Mouse (Mus musculus): ENCODE measurements at regions not wholly inside any gene's neighbourhood (a gene's known extent, or its start where the extent isn't known, plus 50 kb on each side); places are given as distances from the start of the nearest gene placed in this dataset.

DNA sequence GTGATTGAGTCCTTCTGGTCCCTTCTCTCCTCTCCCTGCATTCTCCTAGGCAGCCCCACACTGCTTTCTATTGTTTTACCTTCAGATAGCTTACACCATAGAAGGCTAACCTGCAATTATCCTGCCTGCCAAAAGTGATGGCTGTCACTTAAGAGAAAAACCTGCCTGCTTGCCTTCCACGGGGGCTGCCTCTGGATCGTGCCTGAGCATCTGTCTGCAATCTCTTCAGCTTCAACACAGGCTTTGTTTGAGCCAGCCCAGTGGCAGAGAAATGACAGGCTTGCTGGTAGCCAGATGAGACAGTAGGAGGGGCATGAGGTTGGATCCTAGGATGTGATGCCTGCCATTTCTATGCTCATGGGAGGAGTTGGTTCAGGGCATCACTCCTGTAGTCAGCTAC is 345.2 kb upstream of the Tshz3 start:
- Histone ChIP-seq H3K27ac (no peak overlapping the region), H3K4me3 (no peak overlapping the region)
- intact Hi-C loops (cut with DNase I) = no loop called here
- no peak for DNase-seq
- TF ChIP-seq CTCF (IDR thresholded peaks at IDR 0.05) = no peak

DNA sequence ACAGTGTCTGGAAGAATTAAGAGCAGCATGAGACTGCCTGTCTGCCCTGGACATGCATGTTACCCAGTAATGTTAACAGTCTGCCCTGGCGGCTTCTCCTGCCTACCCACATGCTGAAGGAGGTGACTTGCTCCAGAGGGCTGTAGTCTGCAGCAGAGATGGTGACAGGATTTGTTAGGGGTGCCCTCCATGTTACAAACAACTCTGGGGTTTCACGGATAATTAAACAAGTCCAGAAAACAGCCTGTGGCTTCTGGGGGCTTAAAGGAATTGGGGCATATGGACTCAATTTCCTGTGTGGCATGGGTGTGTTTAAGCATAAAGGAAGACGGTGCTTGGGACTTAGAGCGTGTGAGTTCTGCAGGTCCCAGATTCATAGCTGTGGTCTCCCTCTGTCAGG is 347.3 kb upstream of the Tshz3 start:
- DNase-seq = no peak
- no peak overlapping the region for H3K27ac ChIP-seq
- intact Hi-C loops (cut with DNase I) = no loop called here
- TF ChIP-seq CTCF (IDR thresholded peaks at IDR 0.05) = no peak
- no peak overlapping the region for H3K4me3 ChIP-seq

DNA sequence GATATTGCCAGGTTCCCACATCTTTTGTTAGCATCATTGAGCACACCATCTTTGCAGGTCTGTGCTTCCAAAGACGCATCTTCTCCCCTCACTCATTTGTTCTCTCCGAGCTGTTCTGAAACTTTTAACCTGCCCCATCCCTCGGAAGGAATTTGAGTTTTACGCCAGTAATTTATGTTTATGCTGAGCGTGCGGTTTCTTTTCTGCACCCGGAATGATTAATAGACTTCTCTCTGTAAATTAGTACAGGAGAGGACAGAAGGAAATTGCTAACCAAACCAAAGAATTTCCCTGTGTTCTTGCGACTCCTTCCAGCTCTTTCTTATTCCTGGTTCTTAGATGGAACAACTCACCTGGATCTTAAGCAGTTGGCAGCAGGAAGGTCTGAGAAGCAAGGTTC is 349.7 kb upstream of the Tshz3 start:
- intact Hi-C loops (cut with DNase I) = no loop called here
- no peak overlapping the region for H3K4me3 ChIP-seq
- no peak overlapping the region for H3K27ac ChIP-seq
- TF ChIP-seq CTCF (IDR thresholded peaks at IDR 0.05) = no peak
- DNase-seq = no peak

DNA sequence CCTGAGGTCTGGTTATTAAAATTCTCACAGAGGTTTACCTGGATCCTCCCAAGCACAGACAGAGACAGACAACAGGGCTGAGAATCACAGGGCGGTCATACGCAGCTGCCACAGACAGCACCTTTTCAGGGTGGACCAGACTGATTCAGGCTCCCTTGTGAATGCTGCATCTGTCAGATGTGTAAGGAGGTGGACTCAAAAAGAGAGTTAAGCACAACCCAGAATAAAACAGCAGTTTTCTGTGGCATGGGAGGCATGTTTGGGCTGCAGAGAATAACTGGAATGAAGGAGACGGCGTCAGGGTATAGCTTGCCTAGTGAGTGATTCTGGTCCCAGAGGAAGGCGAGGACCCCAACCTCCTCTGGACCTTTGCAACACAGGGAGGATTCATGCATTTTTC is 363.1 kb upstream of the Tshz3 start:
- intact Hi-C loops (cut with DNase I) = no loop called here
- no peak overlapping the region for H3K4me3 ChIP-seq
- DNase-seq = no peak
- TF ChIP-seq CTCF (IDR thresholded peaks at IDR 0.05) = no peak
- H3K27ac ChIP-seq = no peak overlapping the region

DNA sequence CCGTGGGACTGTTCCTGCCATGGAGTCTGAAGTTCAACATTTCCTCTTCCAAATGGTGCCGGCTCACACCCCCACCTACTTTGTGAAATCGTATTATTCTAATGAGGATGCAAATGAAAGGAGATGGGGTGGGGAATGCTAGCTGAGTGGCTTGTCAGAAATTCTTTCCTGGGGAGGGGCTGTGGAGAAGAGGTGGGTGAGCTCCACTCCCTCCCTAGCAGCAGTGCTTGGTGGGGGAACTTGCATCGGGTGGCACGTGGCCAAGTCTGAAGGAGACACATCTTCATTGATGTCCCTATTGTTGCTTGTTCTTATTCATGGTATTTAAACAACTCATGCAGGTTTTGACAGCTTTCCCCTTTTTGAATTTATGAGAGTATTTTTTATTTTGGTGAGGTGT is 363.8 kb upstream of the Tshz3 start:
- no peak for TF ChIP-seq CTCF (IDR thresholded peaks at IDR 0.05)
- intact Hi-C loops (cut with DNase I) = no loop called here

DNA sequence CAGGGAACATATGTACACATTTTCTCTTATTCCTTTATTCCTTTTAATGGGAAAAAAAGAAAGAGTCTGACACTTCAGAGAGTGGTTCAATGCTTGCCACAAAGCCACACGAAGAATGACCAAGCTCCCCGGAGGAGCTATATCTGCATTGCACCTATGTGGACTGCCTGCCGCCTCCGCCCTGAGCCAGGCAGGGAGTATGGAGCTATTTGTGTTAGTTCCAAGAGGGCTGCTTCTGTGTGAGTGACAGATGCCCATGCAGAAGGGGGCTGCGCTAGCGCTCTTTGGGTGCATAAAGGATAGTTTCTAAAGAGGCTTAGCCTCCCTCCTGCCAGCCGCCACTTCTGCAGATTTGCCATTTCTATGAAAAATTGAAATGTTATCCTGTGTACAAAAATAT is 365.3 kb upstream of the Tshz3 start:
- no peak for DNase-seq
- Histone ChIP-seq H3K27ac (no peak overlapping the region), H3K4me3 (no peak overlapping the region)
- intact Hi-C loops (cut with DNase I) = no loop called here
- TF ChIP-seq CTCF (IDR thresholded peaks at IDR 0.05) = no peak

More for the DNA sequence above, 363.8 kb upstream of the Tshz3 start:
- DNase-seq = no peak
- Histone ChIP-seq H3K4me3 (no peak overlapping the region), H3K27ac (no peak overlapping the region)

DNA sequence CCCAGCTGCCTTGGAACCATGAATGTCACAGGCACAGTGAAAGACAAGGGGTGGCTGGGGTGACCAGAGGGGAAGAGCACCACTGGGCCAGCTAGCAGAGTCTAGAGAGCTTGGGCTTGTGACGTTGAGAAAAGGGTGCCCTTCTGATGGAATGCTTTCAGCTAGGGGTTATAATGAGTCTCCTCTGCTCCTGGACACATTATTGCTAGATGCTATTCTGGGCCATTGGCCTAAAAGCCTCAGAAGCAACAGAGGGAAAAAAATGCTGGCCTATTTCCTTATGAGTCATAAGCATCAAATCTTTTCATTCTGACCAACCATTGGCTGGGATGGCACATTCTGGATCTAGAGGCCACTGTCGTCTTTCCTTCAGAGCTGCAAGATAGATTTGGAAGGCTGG is 369.8 kb upstream of the Tshz3 start:
- no peak overlapping the region for H3K4me3 ChIP-seq
- no peak for DNase-seq
- no peak for TF ChIP-seq CTCF (IDR thresholded peaks at IDR 0.05)
- no peak overlapping the region for H3K27ac ChIP-seq
- intact Hi-C loops (cut with DNase I) = no loop called here

DNA sequence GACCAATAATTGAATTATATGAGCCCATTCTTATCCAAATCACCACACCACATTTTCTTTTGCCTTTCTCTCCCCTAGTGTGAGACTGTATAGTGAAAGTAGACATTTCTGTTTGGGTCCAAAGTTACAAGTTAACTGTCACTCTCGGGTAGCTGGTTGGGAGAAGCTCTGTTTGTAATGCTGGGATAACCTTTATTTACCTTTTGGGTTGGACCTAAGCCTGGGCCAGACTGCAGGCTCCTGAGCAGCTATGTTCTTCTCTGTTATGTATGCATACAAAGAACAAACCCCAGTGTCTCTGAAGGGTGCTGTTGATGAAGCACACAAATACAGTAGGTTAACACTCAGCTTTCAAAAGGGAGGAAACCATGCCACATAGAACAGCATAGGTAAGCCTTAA is 373.9 kb upstream of the Tshz3 start:
- Histone ChIP-seq H3K4me3 (no peak overlapping the region), H3K27ac (no peak overlapping the region)
- intact Hi-C loops (cut with DNase I) = no loop called here
- DNase-seq = no peak
- no peak for TF ChIP-seq CTCF (IDR thresholded peaks at IDR 0.05)

DNA sequence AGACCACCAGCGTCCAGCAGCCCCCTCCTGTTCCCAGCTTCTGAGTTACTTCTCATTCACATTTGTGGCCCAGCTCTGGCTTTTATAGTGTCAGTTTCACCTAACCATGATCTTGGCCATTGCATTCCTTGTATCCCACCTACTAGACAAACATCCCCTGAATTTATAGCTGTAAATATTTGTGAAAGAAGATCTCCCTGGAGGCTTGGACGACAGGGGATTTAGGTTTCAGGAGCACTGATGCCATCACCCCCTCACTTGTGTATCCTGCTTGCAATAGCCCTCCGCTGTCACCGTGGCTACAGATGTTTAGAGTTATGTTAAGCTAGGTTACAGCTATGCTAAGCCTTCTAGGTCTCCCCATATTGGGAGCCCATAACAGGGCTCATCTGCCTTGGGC is 375.7 kb upstream of the Tshz3 start:
- no peak for DNase-seq
- Histone ChIP-seq H3K27ac (no peak overlapping the region), H3K4me3 (no peak overlapping the region)
- TF ChIP-seq CTCF (IDR thresholded peaks at IDR 0.05) = no peak
- intact Hi-C loops (cut with DNase I) = no loop called here

DNA sequence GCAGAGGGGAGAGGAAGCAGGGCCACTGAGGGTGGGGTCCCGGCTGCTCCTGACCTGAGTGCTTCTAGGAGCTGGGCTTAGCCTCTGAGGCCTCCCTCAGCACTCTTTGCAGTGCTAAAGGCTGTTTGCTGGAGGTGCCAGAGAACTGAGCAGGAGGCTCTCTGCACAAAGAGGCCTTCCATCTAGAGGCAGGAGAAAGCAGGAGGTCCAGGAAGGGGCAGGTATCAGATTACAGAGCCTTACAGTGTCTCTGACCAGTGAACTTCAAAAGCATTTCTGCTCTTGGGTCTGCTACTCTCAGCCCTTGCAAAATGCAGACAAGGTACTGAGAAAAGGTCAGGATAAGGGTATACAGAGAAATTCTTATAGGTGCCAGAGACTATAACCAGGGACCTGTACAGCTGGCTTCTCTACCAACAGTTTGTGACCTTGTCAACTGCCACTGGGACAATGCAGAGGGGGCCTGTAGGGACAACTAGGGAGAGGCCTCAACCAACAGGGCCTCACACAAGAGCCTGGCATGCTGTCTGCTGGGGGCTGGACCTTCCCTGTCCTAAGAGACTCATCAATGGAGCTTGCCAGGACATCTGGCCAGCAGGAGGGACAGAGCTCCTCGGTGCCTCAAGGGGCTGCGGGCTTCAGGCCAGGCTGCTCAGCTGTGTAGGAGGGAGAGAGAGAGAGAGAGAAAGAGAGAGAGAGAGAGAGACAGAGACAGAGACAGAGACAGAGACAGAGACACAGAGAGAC is 380.3 kb upstream of the Tshz3 start:
- intact Hi-C loops (cut with DNase I) = no loop called here
- no peak overlapping the region for H3K4me3 ChIP-seq
- no peak for TF ChIP-seq CTCF (IDR thresholded peaks at IDR 0.05)
- peak; percentile 89 for DNase-seq
- peak overlapping the region; percentile 46 for H3K27ac ChIP-seq

DNA sequence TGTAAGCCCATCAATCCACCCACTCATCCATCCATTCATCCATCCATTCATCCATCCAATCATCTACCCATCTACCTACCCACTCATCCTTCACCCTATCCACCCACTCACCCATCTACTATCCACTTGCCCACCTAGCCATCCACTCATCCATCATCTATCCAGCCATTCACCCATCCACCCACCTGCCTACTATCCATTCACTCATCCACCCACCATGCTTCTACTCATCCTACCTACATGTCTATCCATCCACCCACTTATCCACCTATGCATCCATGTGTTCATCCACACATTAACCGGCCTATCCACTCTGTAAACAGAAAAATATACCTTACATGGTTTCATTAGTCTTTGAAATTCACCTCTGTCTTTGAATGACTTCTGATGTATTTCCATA is 384.2 kb upstream of the Tshz3 start:
- Histone ChIP-seq H3K27ac (no peak overlapping the region), H3K4me3 (no peak overlapping the region)
- DNase-seq = no peak
- intact Hi-C loops (cut with DNase I) = no loop called here
- TF ChIP-seq CTCF (IDR thresholded peaks at IDR 0.05) = no peak

DNA sequence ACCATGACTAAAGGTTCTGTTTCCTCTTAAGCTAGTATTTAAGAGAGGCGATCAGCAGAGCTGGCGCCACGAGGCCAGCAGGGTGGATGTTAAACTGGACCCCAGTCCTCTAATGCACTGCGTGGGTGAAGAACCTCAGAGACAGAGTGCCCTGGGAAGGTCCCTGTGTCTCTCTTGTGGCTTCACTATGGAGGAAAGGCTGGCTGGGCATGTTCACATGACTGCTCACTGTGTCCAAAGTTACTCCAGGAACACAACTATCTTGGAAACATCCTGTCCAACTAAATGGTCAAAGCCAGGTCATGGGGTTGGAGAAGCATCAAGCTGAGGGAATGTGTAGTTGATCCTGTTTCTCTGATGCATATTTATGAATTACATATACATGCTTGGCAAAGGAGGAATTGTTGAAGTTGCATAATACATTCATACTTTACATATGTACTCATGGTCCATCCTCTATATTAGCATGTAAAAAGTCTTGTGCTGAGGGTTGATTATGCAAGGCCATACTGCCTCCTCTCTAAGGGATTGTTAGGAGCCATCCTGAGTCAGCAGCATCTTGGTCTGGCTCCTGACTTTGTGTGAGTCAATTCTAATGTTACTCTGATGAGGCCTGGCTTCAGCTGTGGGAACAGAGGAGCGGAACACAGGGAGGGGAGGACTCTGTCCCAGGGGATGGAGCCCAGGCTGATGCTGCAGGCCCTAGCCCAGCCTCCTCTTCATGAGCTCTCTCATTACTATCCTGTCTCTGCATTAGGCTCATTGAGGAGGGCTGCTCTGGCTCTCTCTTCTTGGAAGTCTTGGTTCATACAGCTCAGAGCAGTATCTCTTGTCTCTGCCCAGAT is 387.9 kb upstream of the Tshz3 start:
- intact Hi-C loops (cut with DNase I) = no loop called here
- H3K4me3 ChIP-seq = no peak overlapping the region
- peak; percentile 71 for DNase-seq
- no peak for TF ChIP-seq CTCF (IDR thresholded peaks at IDR 0.05)
- peak overlapping the region; percentile 35; the same call in 1 of the 2 replicates for H3K27ac ChIP-seq

DNA sequence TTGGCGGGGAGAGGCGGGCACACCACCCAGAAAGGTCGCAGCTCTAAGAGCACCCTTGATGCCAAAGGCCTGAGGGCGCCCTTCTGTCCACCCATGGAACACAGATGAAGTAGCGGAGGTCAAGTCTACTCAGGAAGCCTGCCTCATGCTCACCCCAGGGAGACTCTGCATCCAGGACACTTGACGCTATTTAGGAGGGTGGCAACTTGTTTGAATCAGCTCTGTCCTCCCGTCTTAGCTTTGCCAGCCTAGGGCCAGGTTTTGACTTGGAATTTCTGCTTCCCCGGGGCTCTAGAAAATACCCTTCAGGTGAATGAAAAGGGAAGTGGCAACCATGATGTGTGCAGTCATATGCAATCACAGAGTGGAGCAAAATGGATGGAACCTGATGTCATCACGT is 389.2 kb upstream of the Tshz3 start:
- no peak for DNase-seq
- Histone ChIP-seq H3K27ac (no peak overlapping the region), H3K4me3 (no peak overlapping the region)
- no peak for TF ChIP-seq CTCF (IDR thresholded peaks at IDR 0.05)
- intact Hi-C loops (cut with DNase I) = no loop called here

All from gastrocnemius, adult 2 months (tissue).